Mouse (Mus musculus) liver, embryonic 11.5 days (tissue): ENCODE results near the gene Osbpl8. TPM values are rescaled to one million over a fixed set of nuclear protein-coding genes. Genes with fewer than 3 reads are reported as not detected.

Experiments used
- ATAC-seq: fragments of 200-750 bp; cut with Nextera tagmentation; replicated peaks from 2 replicates; pipeline ENCODE4 v1.8.0; 2017; ENCODE audit warnings: moderate number of reproducible peaks, mild to moderate bottlenecking, moderate TSS enrichment, moderate library complexity; ENCODE audit not compliant: low FRiP score
- DNase-seq: peaks from one replicate; pipeline ENCODE4 v3.0.0-alpha.2; 2017; ENCODE audit warnings: low spot score
- H3K27ac ChIP-seq: fragments of 300-500 bp; sonication (generic); 2 replicates; pipeline ENCODE4 v1.5.1; 2014; ENCODE audit warnings: mild to moderate bottlenecking, low read depth, low read length, control low read depth
- H3K27me3 ChIP-seq: fragments of 300-500 bp; sonication (generic); replicated peaks from 2 replicates; pipeline ENCODE4 v1.6.1; 2014; ENCODE audit warnings: low read length, mixed read lengths; ENCODE audit not compliant: control insufficient read depth, insufficient read depth
- H3K36me3 ChIP-seq: fragments of 300-500 bp; sonication (generic); 2 replicates; pipeline ENCODE4 v1.6.1; 2014; ENCODE audit warnings: mild to moderate bottlenecking, low read length, moderate library complexity, mixed read lengths; ENCODE audit not compliant: control insufficient read depth, insufficient read depth
- H3K4me1 ChIP-seq: fragments of 300-500 bp; sonication (generic); replicated peaks from 2 replicates; pipeline ENCODE4 v1.6.1; 2014; ENCODE audit warnings: low read length, mixed read lengths; ENCODE audit not compliant: control insufficient read depth, insufficient read depth
- H3K4me2 ChIP-seq: fragments of 300-500 bp; sonication (generic); 2 replicates; pipeline ENCODE4 v1.6.1; 2014; ENCODE audit warnings: mild to moderate bottlenecking, control low read depth, moderate library complexity
- H3K4me3 ChIP-seq: fragments of 300-500 bp; sonication (generic); 2 replicates; pipeline ENCODE4 v1.5.1; 2014; ENCODE audit warnings: low read depth, low read length, control low read depth
- H3K9ac ChIP-seq: fragments of 300-500 bp; sonication (generic); 2 replicates; pipeline ENCODE4 v1.6.1; 2014; ENCODE audit warnings: low read depth, low read length, control low read depth
- H3K9me3 ChIP-seq: fragments of 300-500 bp; sonication (generic); 2 replicates; pipeline ENCODE4 v1.6.1; 2016; ENCODE audit warnings: low read length, inconsistent platforms, mixed read lengths; ENCODE audit not compliant: control insufficient read depth
- WGBS: fragments of 180-500 bp; shearing (Covaris S2); extraction: QIAGEN DNeasy Blood & Tissue Kit; methylation state at CpG from one replicate; pipeline ENCODE4 v1.1.7; 2014; 5-methylcytosine and 5-hydroxymethylcytosine counted together
- polyA plus RNA-seq: library from polyadenylated mRNA; unstranded; fragments of >200 nt; fragmentation: Nextera tagmentation; extraction: Ambion mirVana; gene quantifications from 2 replicates; pipeline ENCODE4 v1.2.1, GENCODE M21; 2014

The Osbpl8 gene
- polyA plus RNA-seq, 1 experiment from 2014 or later = 11.2 TPM

GRCm38 (mm10) chr10:111168305-111168704 lies 3.8 kb downstream of the Osbpl8 start:
- Histone ChIP-seq H3K9ac (peak overlapping the region; percentile 10; the same call in 1 of the 2 replicates), H3K4me2 (peak overlapping the region; percentile 54)
- DNase-seq = no peak

GRCm38 (mm10) chr10:111171246-111171934 lies 6.8 kb downstream of the Osbpl8 start:
- H3K4me3 ChIP-seq = no peak overlapping the region
- H3K27ac ChIP-seq = no peak overlapping the region
- 0 out of 2 replicates have a peak overlapping the region, but pooled peaks have one; percentile 0 for H3K9ac ChIP-seq
- H3K4me2 ChIP-seq = no peak overlapping the region
- ATAC-seq (no peak), DNase-seq (no peak)
- H3K27me3 ChIP-seq = no peaks in the 10 kb centered on the region
- no peaks in the 10 kb centered on the region for H3K36me3 ChIP-seq
- H3K9me3 ChIP-seq = no peaks in the 10 kb centered on the region
- H3K4me1 ChIP-seq = peaks cover 35% of the 10 kb centered on the region
- WGBS = 83% methylated on average over 15 of the region's 15 CpGs

More at GRCm38 (mm10) chr10:111168305-111168704, 3.8 kb downstream of the Osbpl8 start:
- ATAC-seq = peak; percentile 27
- no peaks in the 10 kb centered on the region for H3K27me3 ChIP-seq
- H3K27ac ChIP-seq = peak overlapping the region; percentile 80
- H3K36me3 ChIP-seq = no peaks in the 10 kb centered on the region
- H3K4me3 ChIP-seq = no peak overlapping the region
- H3K4me1 ChIP-seq = peaks cover 38% of the 10 kb centered on the region
- 61% methylated on average over 3 of the region's 3 CpGs for WGBS
- no peaks in the 10 kb centered on the region for H3K9me3 ChIP-seq

GRCm38 (mm10) chr10:111173589-111174247 lies 9.2 kb downstream of the Osbpl8 start:
- ATAC-seq (no peak), DNase-seq (no peak)
- H3K27me3 ChIP-seq = no peaks in the 10 kb centered on the region
- no peak overlapping the region for H3K4me2 ChIP-seq
- H3K9me3 ChIP-seq = no peaks in the 10 kb centered on the region
- no peak overlapping the region for H3K27ac ChIP-seq
- H3K36me3 ChIP-seq = no peaks in the 10 kb centered on the region
- no peak overlapping the region for H3K4me3 ChIP-seq
- WGBS = 73% methylated on average over 7 of the region's 7 CpGs
- peaks cover 21% of the 10 kb centered on the region for H3K4me1 ChIP-seq
- H3K9ac ChIP-seq = no peak overlapping the region

GRCm38 (mm10) chr10:111177336-111177735 lies 12.8 kb downstream of the Osbpl8 start:
- Histone ChIP-seq H3K4me1 (peaks cover 7% of the 10 kb centered on the region; the same call in 1 of the 2 replicates), H3K27ac (no peak overlapping the region), H3K27me3 (no peaks in the 10 kb centered on the region), H3K4me2 (no peak overlapping the region), H3K36me3 (no peaks in the 10 kb centered on the region), H3K9me3 (no peaks in the 10 kb centered on the region), H3K4me3 (no peak overlapping the region), H3K9ac (no peak overlapping the region)
- WGBS = 80% methylated on average over 8 of the region's 8 CpGs
- no peak for DNase-seq
- ATAC-seq = no peak

GRCm38 (mm10) chr10:111178024-111178423 lies 13.5 kb downstream of the Osbpl8 start:
- ATAC-seq (no peak), DNase-seq (no peak)
- no peak overlapping the region for H3K9ac ChIP-seq
- H3K36me3 ChIP-seq = no peaks in the 10 kb centered on the region
- no peak overlapping the region for H3K4me3 ChIP-seq
- H3K27ac ChIP-seq = no peak overlapping the region
- H3K4me1 ChIP-seq = peaks cover 7% of the 10 kb centered on the region; the same call in 1 of the 2 replicates
- H3K9me3 ChIP-seq = no peaks in the 10 kb centered on the region
- 90% methylated on average over 7 of the region's 7 CpGs for WGBS
- H3K27me3 ChIP-seq = no peaks in the 10 kb centered on the region
- no peak overlapping the region for H3K4me2 ChIP-seq

- Histone ChIP-seq H3K9ac (no peak overlapping the region), H3K4me2 (no peak overlapping the region), H3K4me1 (peaks cover 8% of the 10 kb centered on the region; the same call in 1 of the 2 replicates), H3K27ac (no peak overlapping the region), H3K4me3 (no peak overlapping the region), H3K27me3 (no peaks in the 10 kb centered on the region), H3K36me3 (no peaks in the 10 kb centered on the region), H3K9me3 (no peaks in the 10 kb centered on the region)
- 51% methylated on average over 3 of the region's 3 CpGs for WGBS
- DNase-seq = no peak
- 0 out of 2 replicates have a peak, but pooled peaks have one; percentile 45 for ATAC-seq
Observed at GRCm38 (mm10) chr10:111180633-111181032, 16.1 kb downstream of the Osbpl8 start.

GRCm38 (mm10) chr10:111183634-111184270 lies 19.2 kb downstream of the Osbpl8 start:
- H3K4me2 ChIP-seq = no peak overlapping the region
- WGBS = 83% methylated on average over 7 of the region's 7 CpGs
- ATAC-seq = no peak

GRCm38 (mm10) chr10:111185574-111186269 lies 21.2 kb downstream of the Osbpl8 start:
- Histone ChIP-seq H3K4me1 (peaks cover 8% of the 10 kb centered on the region; the same call in 1 of the 2 replicates), H3K27ac (no peak overlapping the region), H3K4me2 (no peak overlapping the region), H3K27me3 (no peaks in the 10 kb centered on the region), H3K9me3 (no peaks in the 10 kb centered on the region), H3K4me3 (no peak overlapping the region), H3K36me3 (no peaks in the 10 kb centered on the region), H3K9ac (no peak overlapping the region)
- WGBS = 83% methylated on average over 1 of the region's 1 CpGs
- no peak for DNase-seq
- no peak for ATAC-seq

More at GRCm38 (mm10) chr10:111183634-111184270, 19.2 kb downstream of the Osbpl8 start:
- Histone ChIP-seq H3K4me3 (no peak overlapping the region), H3K4me1 (peaks cover 8% of the 10 kb centered on the region; the same call in 1 of the 2 replicates), H3K27ac (no peak overlapping the region), H3K27me3 (no peaks in the 10 kb centered on the region), H3K36me3 (no peaks in the 10 kb centered on the region), H3K9ac (no peak overlapping the region), H3K9me3 (no peaks in the 10 kb centered on the region)
- no peak for DNase-seq
